Mouse (Mus musculus): ENCODE data around the gene Zfp184.
A peak's percentile ranks its signal among the peaks of the same experiment; 100 is the strongest.

The Zfp184 gene

DNA sequence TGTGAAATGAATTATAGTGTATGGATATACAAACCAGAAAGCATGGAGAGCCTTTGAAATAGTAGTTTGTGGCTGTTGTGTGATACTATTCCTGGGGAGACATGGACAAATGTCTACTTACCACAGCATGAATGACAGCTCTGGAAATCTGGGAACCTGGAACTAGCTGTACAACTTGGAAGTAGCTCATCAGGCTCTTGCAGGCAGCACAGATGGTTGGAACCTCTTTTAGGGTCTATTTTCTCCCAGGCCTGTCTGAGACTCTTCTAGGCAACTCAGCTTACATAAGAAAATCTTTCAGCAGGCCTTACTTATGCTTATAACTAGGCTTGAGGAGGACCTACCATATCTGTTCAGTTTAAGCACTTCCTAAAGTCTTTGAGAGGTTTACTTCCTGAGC, 21.5 kb upstream of the Zfp184 start:
- no peak for DNase-seq

- peak; percentile 82 for DNase-seq
Measured at GRCm38 (mm10) chr13:21924734-21925335, 20.1 kb upstream of the Zfp184 start.

DNA sequence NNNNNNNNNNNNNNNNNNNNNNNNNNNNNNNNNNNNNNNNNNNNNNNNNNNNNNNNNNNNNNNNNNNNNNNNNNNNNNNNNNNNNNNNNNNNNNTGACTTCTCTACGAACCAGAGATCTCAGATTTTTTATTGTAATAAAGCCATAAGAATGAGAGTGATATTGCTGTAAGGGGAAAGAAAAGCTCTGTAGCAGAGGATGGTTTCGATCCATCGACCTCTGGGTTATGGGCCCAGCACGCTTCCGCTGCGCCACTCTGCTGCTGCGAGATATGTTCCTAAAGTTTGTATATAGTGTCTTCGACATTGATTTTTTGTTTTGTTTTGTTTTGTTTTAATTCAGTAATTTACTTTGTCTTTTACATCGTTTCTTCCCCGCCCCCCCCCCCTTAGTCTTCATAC, 13.9 kb upstream of the Zfp184 start:
- peak; percentile 45 for DNase-seq

GRCm38 (mm10) chr13:21931740-21932139, 13.2 kb upstream of the Zfp184 start:
- DNase-seq = no peak

DNA sequence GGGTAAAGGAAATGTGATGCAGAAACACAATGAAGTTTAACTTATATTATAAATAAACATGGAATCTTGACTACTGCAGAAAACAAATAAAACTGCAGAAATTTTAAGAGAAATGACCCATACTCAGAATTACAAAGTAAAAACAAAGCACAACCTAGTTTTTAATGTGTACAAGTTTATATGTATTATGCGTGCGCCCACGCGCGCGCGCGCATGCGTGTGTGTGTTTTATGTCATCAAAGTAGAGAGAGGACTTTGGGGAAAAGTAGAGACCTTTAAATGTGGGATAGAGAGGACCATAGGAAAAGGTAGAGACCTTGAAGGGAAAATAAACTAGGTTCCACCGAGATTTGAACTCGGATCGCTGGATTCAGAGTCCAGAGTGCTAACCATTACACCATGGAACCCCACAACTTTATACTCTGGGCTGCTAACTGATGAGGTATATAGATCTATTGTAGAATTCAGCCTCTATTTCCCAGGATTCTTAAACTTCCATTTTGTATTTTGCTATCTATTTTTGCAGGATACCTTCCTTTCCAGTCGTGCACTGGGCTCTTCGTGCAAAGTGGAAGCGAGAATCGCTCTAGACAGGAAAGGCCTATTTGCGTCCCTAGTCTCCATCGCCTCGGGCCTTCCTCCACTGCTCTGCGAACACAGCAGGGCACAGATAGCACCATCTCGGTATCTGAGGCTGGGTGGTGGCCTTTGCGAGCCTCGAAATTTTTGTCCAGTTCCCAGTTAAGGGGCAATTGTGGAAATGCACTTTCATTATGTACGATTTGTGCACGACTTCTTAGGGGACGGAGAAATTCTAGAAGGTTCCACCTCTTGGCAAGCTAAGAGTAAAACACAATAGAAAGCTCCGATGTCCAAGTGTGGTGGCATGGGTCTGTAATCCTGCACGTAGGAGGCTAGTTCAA, 11.0 kb upstream of the Zfp184 start:
- peak; percentile 63 for DNase-seq

DNA sequence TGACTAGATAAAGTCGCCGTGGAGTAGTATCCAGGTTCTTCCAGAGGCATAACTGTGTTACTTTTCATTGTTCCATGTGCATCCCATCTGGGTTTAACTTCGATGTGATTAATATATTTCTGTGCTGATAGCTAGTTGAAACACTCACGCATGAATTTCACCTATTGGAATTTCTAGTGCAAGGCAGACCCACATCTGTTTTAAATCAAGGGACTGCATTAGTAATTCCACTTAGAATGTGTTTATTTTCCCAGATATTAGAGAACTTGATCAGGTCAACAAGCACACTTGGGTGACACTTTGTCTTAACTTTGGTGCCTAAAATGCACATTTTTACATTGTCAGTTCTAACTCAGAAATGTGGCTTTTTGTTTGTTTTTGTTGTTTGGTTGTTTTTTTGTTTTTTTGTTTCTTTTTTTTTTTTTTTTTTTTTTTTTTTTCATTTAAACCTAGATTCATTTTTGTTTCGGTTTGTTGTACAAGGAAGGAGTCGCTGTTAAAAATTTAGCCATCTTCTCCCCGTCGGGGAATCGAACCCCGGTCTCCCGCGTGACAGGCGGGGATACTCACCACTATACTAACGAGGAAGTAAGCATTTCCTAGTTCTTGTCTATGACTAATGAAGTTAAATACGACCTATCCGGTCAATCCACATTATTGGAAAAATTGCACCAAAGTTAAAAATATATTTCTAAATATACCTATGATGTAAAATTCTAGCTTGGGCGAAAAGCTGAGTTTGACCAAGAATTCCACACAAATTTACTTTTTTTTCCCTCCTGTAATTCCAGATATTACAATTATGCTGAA, 9.7 kb upstream of the Zfp184 start:
- DNase-seq = peak; percentile 86

DNA sequence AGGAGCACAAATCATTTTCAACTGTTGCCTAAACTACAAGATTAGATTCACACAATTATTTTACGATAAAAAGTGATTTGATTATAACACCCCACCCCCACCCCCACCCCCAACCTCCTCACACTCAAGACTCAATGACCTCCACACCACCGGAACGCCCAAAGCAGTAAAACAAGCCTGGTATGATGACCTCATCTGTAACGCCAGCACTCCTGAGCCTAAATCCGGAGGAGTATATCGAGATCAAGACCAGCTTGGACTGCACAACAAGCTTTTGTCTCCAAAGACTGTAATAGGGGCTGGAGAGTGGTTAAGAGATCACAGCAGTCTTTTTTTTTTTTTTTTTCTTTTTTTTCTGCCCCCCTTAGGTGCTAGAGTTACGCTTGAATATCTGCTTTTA, 9.1 kb upstream of the Zfp184 start:
- peak; percentile 45 for DNase-seq

GRCm38 (mm10) chr13:21936968-21937367, 7.9 kb upstream of the Zfp184 start:
- peak; percentile 92 for DNase-seq

DNA sequence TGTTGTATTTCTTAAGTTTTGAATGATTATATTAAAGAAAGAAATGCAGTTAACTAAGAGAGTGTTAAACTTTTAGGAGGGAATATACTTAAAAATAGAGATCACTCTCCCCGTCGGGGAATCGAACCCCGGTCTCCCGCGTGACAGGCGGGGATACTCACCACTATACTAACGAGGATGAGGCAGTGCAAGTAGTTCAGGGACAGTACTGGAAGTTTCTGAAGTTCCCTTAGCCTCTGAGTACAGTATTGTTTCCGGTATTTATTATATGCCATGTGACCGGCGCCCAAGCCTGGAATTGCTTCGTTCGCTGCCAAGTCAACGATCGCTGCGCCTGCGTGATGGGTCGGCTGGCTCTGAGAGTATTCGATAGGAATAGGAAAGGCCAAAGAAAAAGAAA, 4.7 kb upstream of the Zfp184 start:
- peak; percentile 90 for DNase-seq

DNA sequence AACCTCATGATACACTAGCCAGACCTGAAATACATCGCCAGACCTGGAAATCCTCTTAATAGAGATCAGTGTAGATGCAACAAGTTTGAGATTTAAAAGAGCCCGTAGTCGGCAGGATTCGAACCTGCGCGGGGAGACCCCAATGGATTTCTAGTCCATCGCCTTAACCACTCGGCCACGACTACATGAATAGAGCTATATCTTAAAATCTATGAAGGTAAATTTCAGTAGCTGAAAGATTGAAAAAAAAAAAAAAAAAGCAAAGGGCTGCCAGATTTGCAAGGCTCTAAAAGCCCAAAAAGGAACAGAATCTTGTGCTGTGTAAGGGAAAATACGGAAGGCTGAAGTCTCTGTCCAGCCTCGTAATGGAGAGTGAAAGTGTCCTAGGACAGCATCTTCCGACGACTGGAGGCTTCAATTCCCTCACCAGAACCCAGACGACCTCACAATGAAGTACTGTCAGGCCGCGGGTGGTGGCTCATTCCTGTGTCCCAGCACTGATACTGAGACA, 4.0 kb upstream of the Zfp184 start:
- DNase-seq = peak; percentile 84

DNA sequence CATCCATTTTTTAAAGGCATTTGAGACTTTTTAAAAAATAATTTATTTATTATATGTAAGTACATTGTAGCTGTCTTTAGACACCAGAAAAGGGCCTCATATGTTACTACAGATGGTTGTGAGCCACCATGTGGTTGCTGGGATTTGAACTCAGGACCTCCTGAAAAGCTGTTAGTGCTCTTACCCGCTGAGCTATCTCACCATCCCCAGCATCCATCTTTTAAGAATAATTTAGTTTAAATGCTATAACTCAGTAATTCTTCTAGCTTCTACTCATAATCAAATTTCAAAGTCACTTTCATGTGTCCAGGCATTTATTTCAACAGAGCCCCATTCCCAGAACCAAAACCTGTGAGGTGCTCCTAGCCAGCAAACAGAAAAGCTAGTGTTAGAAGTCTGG, 1.2 kb upstream of the Zfp184 start:
- DNase-seq = no peak

DNA sequence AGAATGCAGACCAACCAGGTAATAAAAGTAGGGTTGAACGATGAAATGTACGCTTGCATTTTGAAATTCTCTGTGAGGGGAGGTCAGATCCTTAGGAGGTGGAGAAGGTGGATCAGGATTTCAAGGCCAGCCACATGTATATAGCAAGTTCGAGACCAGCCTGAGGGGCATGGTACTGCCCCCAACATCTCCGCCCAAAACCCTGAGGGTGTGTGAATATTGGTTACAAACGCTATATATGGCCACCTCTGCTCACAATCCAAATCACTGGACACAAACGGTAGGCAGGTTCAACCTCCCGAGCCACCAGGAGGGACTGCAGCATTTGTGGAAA, 335 bp upstream of the Zfp184 start:
- no peak for DNase-seq

DNA sequence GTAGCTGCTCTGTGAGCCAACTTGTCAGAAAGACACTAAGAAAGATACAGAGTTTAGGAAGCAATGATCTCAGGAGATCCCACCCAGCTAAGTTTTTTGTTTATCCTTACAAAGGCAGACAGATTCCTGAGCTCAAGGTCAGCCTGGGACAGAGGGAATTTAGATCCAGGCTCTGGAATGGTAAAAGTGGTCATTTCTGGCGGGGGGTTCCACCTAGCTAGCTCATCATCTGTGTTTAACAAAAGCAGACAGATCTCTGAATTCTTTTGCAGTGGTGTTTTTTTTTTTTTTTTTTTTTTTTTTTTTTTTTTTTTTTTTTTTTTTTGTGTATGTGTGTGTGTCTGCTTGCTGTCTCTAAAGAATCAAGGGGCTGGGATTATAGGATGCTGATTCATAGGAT, 24.4 kb downstream of the Zfp184 start:
- DNase-seq = no peak

DNA sequence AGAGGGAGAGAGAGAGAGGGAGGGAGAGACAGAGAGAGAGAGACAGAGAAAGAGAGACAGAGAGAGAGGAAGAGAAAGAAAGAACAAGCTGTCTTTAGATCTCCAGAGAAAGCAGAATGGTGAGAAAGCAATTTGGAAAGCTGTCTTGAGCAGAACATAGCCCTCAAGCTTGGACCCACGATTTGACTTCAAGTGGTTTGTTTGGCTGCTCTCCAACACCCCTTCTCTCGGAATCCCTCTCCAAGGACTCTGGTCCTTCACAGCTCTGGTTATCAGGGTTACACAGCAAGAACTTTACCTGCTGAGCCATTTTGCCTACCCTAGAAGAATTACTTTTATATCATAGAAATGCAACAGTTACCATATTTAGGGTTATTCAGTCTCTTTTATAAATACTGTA, 24.9 kb downstream of the Zfp184 start:
- DNase-seq = no peak

- DNase-seq = no peak
Measured at GRCm38 (mm10) chr13:21971641-21972040, 26.7 kb downstream of the Zfp184 start.

GRCm38 (mm10) chr13:21974221-21974725, 29.4 kb downstream of the Zfp184 start:
- DNase-seq = peak; percentile 91

DNA sequence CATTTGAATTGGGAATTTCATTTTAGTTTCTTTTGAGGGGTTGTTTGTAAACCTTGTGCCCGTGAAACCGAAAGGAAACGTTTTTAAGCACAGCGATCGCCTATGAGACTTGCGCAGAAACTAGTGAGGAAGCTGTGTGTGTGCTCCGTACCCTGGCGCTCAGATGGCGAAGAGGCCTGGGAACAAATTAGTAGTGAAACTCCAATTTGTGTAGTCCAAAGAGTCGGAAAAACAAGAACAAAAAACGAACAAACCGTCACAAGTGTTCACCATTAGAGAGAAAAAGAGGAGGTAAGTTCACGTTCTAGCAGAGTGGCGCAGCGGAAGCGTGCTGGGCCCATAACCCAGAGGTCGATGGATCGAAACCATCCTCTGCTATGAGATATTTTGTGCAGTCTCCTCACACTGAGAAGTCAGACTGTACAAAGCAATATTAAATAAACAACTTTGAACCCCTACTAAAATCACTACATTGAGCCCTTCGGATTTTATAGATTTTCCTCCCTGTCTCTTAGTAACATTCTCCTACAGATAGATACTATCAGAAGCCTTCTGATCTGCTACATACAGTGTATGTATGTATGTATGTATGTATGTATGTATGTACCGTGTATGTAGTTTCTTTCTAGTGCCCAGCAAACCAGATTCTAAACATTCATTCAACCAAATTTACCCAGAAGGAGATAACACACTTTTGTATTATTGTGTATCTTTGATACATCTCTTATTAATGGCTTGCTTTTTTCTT, 30.0 kb downstream of the Zfp184 start:
- peak; percentile 80 for DNase-seq

- peak; percentile 11 for DNase-seq
Measured at GRCm38 (mm10) chr13:21980981-21981802, 36.3 kb downstream of the Zfp184 start, which contains the start of gene Pom121l2. Pom121l2 (plus strand) TSS chr13:21981194.

DNA sequence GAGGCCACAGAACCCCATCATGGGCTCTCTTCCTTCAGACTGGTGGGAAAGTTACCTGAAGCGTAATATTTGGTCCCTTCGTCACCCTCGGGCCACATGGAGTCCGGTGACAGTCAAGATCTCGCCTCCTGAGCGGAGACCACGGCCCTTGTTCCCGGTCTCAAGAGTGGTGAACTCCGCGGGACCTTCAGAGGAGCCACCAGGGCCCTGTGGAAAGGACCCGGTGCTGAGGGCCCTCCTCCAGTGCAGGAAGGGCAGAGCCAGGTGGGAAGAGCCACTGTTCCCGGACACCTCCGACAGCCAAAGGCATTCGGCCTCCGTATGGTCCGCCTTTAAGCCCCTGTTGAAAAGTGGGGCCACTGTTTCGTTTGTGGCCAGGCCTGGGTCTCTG, 36.9 kb downstream of the Zfp184 start:
- DNase-seq = no peak

DNA sequence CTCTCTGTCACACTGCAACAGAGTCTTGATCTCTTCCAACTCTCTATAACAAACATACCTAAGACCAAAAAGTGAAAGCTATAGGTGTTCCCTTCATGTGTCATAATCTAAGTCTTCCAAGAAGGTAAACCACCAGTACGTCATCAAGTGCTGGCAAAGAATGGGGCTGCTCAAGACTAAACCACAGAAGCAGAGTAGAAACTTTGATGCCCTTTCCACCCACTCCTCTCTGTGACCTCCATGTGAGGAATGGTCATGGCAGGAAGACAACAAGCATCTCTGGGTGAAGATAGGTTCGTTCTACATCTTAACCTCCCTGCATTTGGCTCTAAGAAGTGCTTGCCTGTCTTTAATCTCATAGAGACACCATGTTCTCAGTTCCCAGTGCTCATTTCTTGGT, 39.6 kb downstream of the Zfp184 start:
- DNase-seq = no peak

- no peak for DNase-seq
Measured at GRCm38 (mm10) chr13:21992550-21992949, 47.7 kb downstream of the Zfp184 start.

All from liver (tissue).